Mouse (Mus musculus) liver, embryonic 14.5 days (tissue): ENCODE data around the gene Ldb3. TPM values are rescaled to one million over a fixed set of nuclear protein-coding genes. Genes with fewer than 3 reads are reported as not detected.

Experiments used
- ATAC-seq: fragments of 200-750 bp; cut with Nextera tagmentation; 2 replicates; pipeline ENCODE4 v1.8.0; 2017; ENCODE audit warnings: moderate number of reproducible peaks, mild to moderate bottlenecking, moderate library complexity; ENCODE audit not compliant: insufficient read depth
- DNase-seq, 3 experiments: peaks; one replicate each; pipeline ENCODE4 v3.0.0-alpha.2; 2012 to 2013; ENCODE audit warnings: low read depth in 3 of 3, low spot score in 3 of 3
- H3K27ac ChIP-seq: fragments of 300-500 bp; sonication (generic); 2 replicates; pipeline ENCODE4 v1.5.1; 2014; ENCODE audit warnings: moderate library complexity, mild to moderate bottlenecking, control low read depth, inconsistent platforms
- H3K27me3 ChIP-seq: fragments of 300-500 bp; sonication (generic); 2 replicates; pipeline ENCODE4 v1.6.1; 2014; ENCODE audit warnings: mild to moderate bottlenecking, low read length, moderate library complexity; ENCODE audit not compliant: control insufficient read depth, insufficient read depth
- H3K36me3 ChIP-seq: fragments of 300-500 bp; sonication (generic); replicated peaks from 2 replicates; pipeline ENCODE4 v1.6.1; 2014; ENCODE audit warnings: low read depth; ENCODE audit not compliant: control insufficient read depth, insufficient read depth
- H3K4me1 ChIP-seq, 2 experiments: fragments of 200-500 bp in 1 of 2; fragments of 300-500 bp in 1 of 2; sonication (generic) in 1 of 2; replicated peaks; 2 replicates each; pipeline ENCODE4 v1.6.1; 2012 to 2014; ENCODE audit warnings: antibody characterized with exemption in 1 of 2, inconsistent platforms in 1 of 2, low read length in 1 of 2; ENCODE audit not compliant: control insufficient read depth in 2 of 2, insufficient read depth in 2 of 2
- H3K4me2 ChIP-seq: fragments of 300-500 bp; sonication (generic); 2 replicates; pipeline ENCODE4 v1.6.1; 2014; ENCODE audit warnings: low read depth, mild to moderate bottlenecking, control low read depth, moderate library complexity
- H3K4me3 ChIP-seq, 2 experiments: fragments of 200-500 bp in 1 of 2; fragments of 300-500 bp in 1 of 2; sonication (generic) in 1 of 2; 2 replicates each; pipeline ENCODE4 v1.5.1; 2012 to 2014; ENCODE audit warnings: low read depth in 2 of 2, low read length in 2 of 2, mild to moderate bottlenecking in 2 of 2, control low read depth in 1 of 2, inconsistent platforms in 1 of 2, moderate library complexity in 1 of 2; ENCODE audit not compliant: insufficient read depth in 1 of 2
- H3K9ac ChIP-seq: fragments of 300-500 bp; sonication (generic); replicated peaks from 2 replicates; pipeline ENCODE4 v1.6.1; 2014; ENCODE audit warnings: mild to moderate bottlenecking, control low read depth, moderate library complexity
- H3K9me3 ChIP-seq: fragments of 300-500 bp; sonication (generic); 2 replicates; pipeline ENCODE4 v1.6.1; 2016; ENCODE audit warnings: low read length, mixed read lengths; ENCODE audit not compliant: control insufficient read depth
- CTCF ChIP-seq: IDR thresholded peaks from 2 replicates; pipeline ENCODE4 v1.5.1; 2016; ENCODE audit warnings: antibody characterized with exemption, low read depth, control low read depth
- EP300 ChIP-seq: IDR thresholded peaks from 2 replicates; pipeline ENCODE4 v1.6.1; 2016; ENCODE audit warnings: antibody characterized with exemption, low read depth
- WGBS: fragments of 180-500 bp; shearing (Covaris S2); extraction: QIAGEN DNeasy Blood & Tissue Kit; methylation state at CpG from one replicate; pipeline ENCODE4 v1.1.7; 2014; ENCODE audit not compliant: insufficient replicate concordance; 5-methylcytosine and 5-hydroxymethylcytosine counted together
- polyA plus RNA-seq, 2 experiments: library from polyadenylated mRNA; depleted of rRNA in 1 of 2; stranded (reverse) in 1 of 2; unstranded in 1 of 2; fragments of >200 nt; fragmentation: Nextera tagmentation in 1 of 2; extraction: Ambion mirVana in 1 of 2; gene quantifications; 2 replicates each; pipeline versions ENCODE4 v1.2.1 to v1.2.3; 2012 to 2014

Ldb3 gene
- polyA plus RNA-seq, 2 experiments = 0.05 to 0.07 TPM

DNA sequence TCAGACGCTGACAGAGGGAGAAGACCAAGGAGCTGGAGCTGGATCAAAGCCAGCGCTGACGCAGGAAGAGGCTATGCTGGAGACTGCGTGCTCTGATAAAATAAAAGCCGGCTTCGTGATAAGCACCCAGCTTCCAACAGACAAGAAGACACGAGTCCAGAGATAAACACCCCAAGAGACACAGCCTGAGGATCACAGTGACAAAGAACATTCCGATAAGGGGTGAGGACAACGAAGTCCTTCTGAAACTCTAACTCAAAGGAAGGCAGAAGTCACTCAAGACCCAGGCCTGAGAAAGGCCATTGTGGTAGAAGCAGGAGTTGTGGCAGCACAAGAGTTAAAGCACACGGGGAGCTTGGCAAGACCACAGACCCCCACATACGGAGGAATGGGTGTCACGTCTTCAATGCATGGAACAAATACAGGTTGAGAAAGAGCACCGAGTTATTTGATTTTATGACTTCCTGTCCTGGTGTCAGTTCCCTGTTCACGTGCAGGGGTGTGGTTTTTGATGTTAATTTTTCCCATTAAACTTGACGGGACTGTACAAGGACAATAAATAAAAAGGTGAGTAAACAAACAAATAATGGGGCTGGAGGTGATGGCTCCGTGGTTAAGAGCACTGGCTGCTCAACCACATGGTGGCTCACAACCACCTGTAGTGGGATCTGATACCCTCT is 35.2 kb upstream of the Ldb3 start:
- Histone ChIP-seq H3K4me1 (peaks cover 29 to 36% of the 10 kb centered on the region in 2 experiments), H3K4me3 (peak overlapping the region; percentile 27 to 30; a peak in 2 of 4 replicates), H3K9ac (peak overlapping the region; percentile 52), H3K27ac (peak overlapping the region; percentile 86), H3K36me3 (no peaks in the 10 kb centered on the region), H3K27me3 (no peaks in the 10 kb centered on the region), H3K9me3 (no peaks in the 10 kb centered on the region), H3K4me2 (peak overlapping the region; percentile 66)
- ATAC-seq = peak; percentile 92
- DNase-seq = peak; percentile 57 to 75 (median 61)
- WGBS = 11% methylated on average over 16 of the region's 16 CpGs
- TF ChIP-seq CTCF (peak; percentile 10; the same call in 1 of the 2 replicates), EP300 (peak; percentile 94)

- no peaks in the 10 kb centered on the region for H3K27me3 ChIP-seq
- H3K9ac ChIP-seq = peak overlapping the region; percentile 52; the same call in 1 of the 2 replicates
- H3K27ac ChIP-seq = peak overlapping the region; percentile 86
These were observed 34.6 kb upstream of the Ldb3 start for GRCm38 (mm10) chr14:34623074-34623473.

GRCm38 (mm10) chr14:34620611-34621376 is 32.3 kb upstream of the Ldb3 start:
- H3K27me3 ChIP-seq = no peaks in the 10 kb centered on the region
- H3K4me2 ChIP-seq = 0 out of 2 replicates have a peak overlapping the region, but pooled peaks have one; percentile 3
- no peak overlapping the region for H3K9ac ChIP-seq
- H3K36me3 ChIP-seq = no peaks in the 10 kb centered on the region
- ATAC-seq (peak; percentile 45; the same call in 1 of the 2 replicates), DNase-seq (peak; percentile 33 to 53 (median 40))
- 16% methylated on average over 10 of the region's 10 CpGs for WGBS
- TF ChIP-seq CTCF = peak; percentile 91
- TF ChIP-seq EP300 = no peak
- no peak overlapping the region for H3K4me3 ChIP-seq
- no peaks in the 10 kb centered on the region for H3K9me3 ChIP-seq
- H3K4me1 ChIP-seq = peaks cover 25 to 31% of the 10 kb centered on the region in 2 experiments
- H3K27ac ChIP-seq = peak overlapping the region; percentile 35; the same call in 1 of the 2 replicates

More at GRCm38 (mm10) chr14:34623074-34623473, 34.6 kb upstream of the Ldb3 start:
- Histone ChIP-seq H3K4me2 (peak overlapping the region; percentile 66), H3K9me3 (no peaks in the 10 kb centered on the region), H3K36me3 (no peaks in the 10 kb centered on the region), H3K4me3 (peak overlapping the region in 1 of 2 experiments; percentile 30; a peak in 1 of 4 replicates), H3K4me1 (peaks cover 31 to 36% of the 10 kb centered on the region in 2 experiments)
- no peak for DNase-seq
- ATAC-seq = peak; percentile 1; the same call in 1 of the 2 replicates
- TF ChIP-seq CTCF = no peak
- 45% methylated on average over 5 of the region's 5 CpGs for WGBS

GRCm38 (mm10) chr14:34618808-34619207 is 30.3 kb upstream of the Ldb3 start:
- no peak for DNase-seq
- peaks cover 18 to 25% of the 10 kb centered on the region in 2 experiments for H3K4me1 ChIP-seq
- no peak overlapping the region for H3K9ac ChIP-seq
- no peaks in the 10 kb centered on the region for H3K9me3 ChIP-seq
- no peak for ATAC-seq
- 33% methylated on average over 9 of the region's 9 CpGs for WGBS
- H3K27me3 ChIP-seq = peaks cover 3% of the 10 kb centered on the region; the same call in 1 of the 2 replicates
- TF ChIP-seq CTCF (no peak), EP300 (no peak)
- no peak overlapping the region for H3K27ac ChIP-seq
- H3K4me2 ChIP-seq = no peak overlapping the region
- H3K4me3 ChIP-seq = no peak overlapping the region
- H3K36me3 ChIP-seq = no peaks in the 10 kb centered on the region

- ATAC-seq = peak; percentile 57
- Histone ChIP-seq H3K27ac (no peak overlapping the region), H3K4me3 (no peak overlapping the region), H3K4me1 (peaks cover 3 to 10% of the 10 kb centered on the region in 2 experiments), H3K9ac (no peak overlapping the region), H3K36me3 (no peaks in the 10 kb centered on the region), H3K27me3 (peaks cover 3% of the 10 kb centered on the region; the same call in 1 of the 2 replicates), H3K9me3 (no peaks in the 10 kb centered on the region), H3K4me2 (no peak overlapping the region)
- WGBS = under 1% methylated on average over 8 of the region's 8 CpGs
- TF ChIP-seq EP300 (no peak), CTCF (peak; percentile 100)
- peak; percentile 52 to 73 (median 60) for DNase-seq
These were observed 28.3 kb upstream of the Ldb3 start for GRCm38 (mm10) chr14:34616821-34617220.
